Mouse (Mus musculus) intestine, embryonic 14.5 days (tissue): ENCODE data around the gene Stim1. TPM values are rescaled to one million over a fixed set of nuclear protein-coding genes. Genes with fewer than 3 reads are reported as not detected.
"Not testable (repeated sequence)": the region's sequence is repeated elsewhere in the genome, so short reads cannot be mapped to it uniquely, and the experiment has no call there.

Experiments
- ATAC-seq: fragments of 200-750 bp; cut with Nextera tagmentation; replicated peaks from 2 replicates; pipeline ENCODE4 v1.8.0; 2017; ENCODE audit warnings: low read depth, moderate number of reproducible peaks, moderate TSS enrichment, moderate library complexity; ENCODE audit not compliant: low FRiP score, low TSS enrichment
- DNase-seq: peaks from one replicate; pipeline ENCODE4 v3.0.0-alpha.2; 2018; ENCODE audit warnings: low spot score
- H3K27ac ChIP-seq: fragments of 300-500 bp; sonication (generic); 2 replicates; pipeline ENCODE4 v1.5.1; 2014; ENCODE audit warnings: low read depth, mild to moderate bottlenecking, control low read depth
- H3K27me3 ChIP-seq: fragments of 300-500 bp; sonication (generic); replicated peaks from 2 replicates; pipeline ENCODE4 v1.6.1; 2014; ENCODE audit warnings: low read length, control low read depth; ENCODE audit not compliant: control insufficient read depth, insufficient read depth
- H3K36me3 ChIP-seq: fragments of 300-500 bp; sonication (generic); 2 replicates; pipeline ENCODE4 v1.6.1; 2014; ENCODE audit warnings: low read length, control low read depth; ENCODE audit not compliant: control insufficient read depth, insufficient read depth
- H3K4me1 ChIP-seq: fragments of 300-500 bp; sonication (generic); replicated peaks from 2 replicates; pipeline ENCODE4 v1.6.1; 2014; ENCODE audit warnings: low read length, control low read depth, mixed read lengths; ENCODE audit not compliant: control insufficient read depth, insufficient read depth
- H3K4me2 ChIP-seq: fragments of 300-500 bp; sonication (generic); 2 replicates; pipeline ENCODE4 v1.6.1; 2014; ENCODE audit warnings: low read length
- H3K4me3 ChIP-seq: fragments of 300-500 bp; sonication (generic); 2 replicates; pipeline ENCODE4 v1.5.1; 2014; ENCODE audit warnings: low read depth, low read length, control low read depth, mixed read lengths
- H3K9ac ChIP-seq: fragments of 300-500 bp; sonication (generic); 2 replicates; pipeline ENCODE4 v1.6.1; 2014; ENCODE audit warnings: mild to moderate bottlenecking, low read length
- H3K9me3 ChIP-seq: fragments of 300-500 bp; sonication (generic); 2 replicates; pipeline ENCODE4 v1.6.1; 2016; ENCODE audit warnings: low read length, control low read depth; ENCODE audit not compliant: control insufficient read depth
- WGBS: fragments of 180-500 bp; shearing (Covaris S2); extraction: QIAGEN DNeasy Blood & Tissue Kit; methylation state at CpG from one replicate; pipeline ENCODE4 v1.1.7; 2014; 5-methylcytosine and 5-hydroxymethylcytosine counted together
- polyA plus RNA-seq: library from polyadenylated mRNA; unstranded; fragments of >200 nt; fragmentation: Nextera tagmentation; extraction: Ambion mirVana; gene quantifications from 2 replicates; pipeline ENCODE4 v1.2.1, GENCODE M21; 2014

Stim1 gene
- polyA plus RNA-seq, 1 experiment from 2014 or later: 23.6 TPM

GRCm38 (mm10) chr7:102476601-102477000 lies 209.0 kb downstream of the Stim1 start:
- Histone ChIP-seq H3K36me3 (no peaks in the 10 kb centered on the region), H3K27ac (no peak overlapping the region), H3K27me3 (no peaks in the 10 kb centered on the region), H3K4me2 (no peak overlapping the region), H3K9me3 (no peaks in the 10 kb centered on the region), H3K4me3 (no peak overlapping the region), H3K9ac (no peak overlapping the region), H3K4me1 (no peaks in the 10 kb centered on the region)
- no peak for DNase-seq
- ATAC-seq: no peak
- 96% methylated on average over 5 of the region's 5 CpGs for WGBS

GRCm38 (mm10) chr7:102477377-102477776 lies 209.8 kb downstream of the Stim1 start:
- DNase-seq (no peak), ATAC-seq (no peak)
- Histone ChIP-seq H3K4me1 (no peaks in the 10 kb centered on the region), H3K9me3 (no peaks in the 10 kb centered on the region), H3K4me3 (no peak overlapping the region), H3K4me2 (no peak overlapping the region), H3K36me3 (no peaks in the 10 kb centered on the region), H3K9ac (no peak overlapping the region), H3K27me3 (no peaks in the 10 kb centered on the region), H3K27ac (no peak overlapping the region)
- WGBS: 84% methylated on average over 11 of the region's 11 CpGs

- ATAC-seq (no peak), DNase-seq (no peak)
- no peaks in the 10 kb centered on the region for H3K4me1 ChIP-seq
- H3K4me3 ChIP-seq: no peak overlapping the region
- no peak overlapping the region for H3K9ac ChIP-seq
- no peak overlapping the region for H3K4me2 ChIP-seq
- H3K27me3 ChIP-seq: no peaks in the 10 kb centered on the region
- H3K9me3 ChIP-seq: no peaks in the 10 kb centered on the region
- H3K36me3 ChIP-seq: no peaks in the 10 kb centered on the region
- WGBS: 92% methylated on average over 4 of the region's 4 CpGs
- H3K27ac ChIP-seq: no peak overlapping the region
These were observed 210.8 kb downstream of the Stim1 start for GRCm38 (mm10) chr7:102478425-102478824.

GRCm38 (mm10) chr7:102478926-102479325 lies 211.3 kb downstream of the Stim1 start:
- no peak for ATAC-seq
- H3K27ac ChIP-seq: no peak overlapping the region
- no peaks in the 10 kb centered on the region for H3K4me1 ChIP-seq
- no peaks in the 10 kb centered on the region for H3K36me3 ChIP-seq
- H3K9me3 ChIP-seq: no peaks in the 10 kb centered on the region
- WGBS: 64% methylated on average over 3 of the region's 3 CpGs
- H3K27me3 ChIP-seq: no peaks in the 10 kb centered on the region
- H3K9ac ChIP-seq: no peak overlapping the region
- H3K4me2 ChIP-seq: no peak overlapping the region
- H3K4me3 ChIP-seq: no peak overlapping the region
- no peak for DNase-seq

GRCm38 (mm10) chr7:102479368-102480078 lies 211.9 kb downstream of the Stim1 start:
- Histone ChIP-seq H3K36me3 (no peaks in the 10 kb centered on the region), H3K4me1 (no peaks in the 10 kb centered on the region), H3K4me2 (no peak overlapping the region), H3K9ac (no peak overlapping the region), H3K27me3 (no peaks in the 10 kb centered on the region), H3K27ac (no peak overlapping the region), H3K9me3 (no peaks in the 10 kb centered on the region), H3K4me3 (no peak overlapping the region)
- DNase-seq (no peak), ATAC-seq (no peak)
- WGBS: 64% methylated on average over 5 of the region's 5 CpGs

GRCm38 (mm10) chr7:102480821-102481220 lies 213.2 kb downstream of the Stim1 start:
- Histone ChIP-seq H3K27me3 (no peaks in the 10 kb centered on the region), H3K27ac (no peak overlapping the region), H3K4me1 (no peaks in the 10 kb centered on the region), H3K9ac (no peak overlapping the region), H3K4me2 (no peak overlapping the region), H3K4me3 (no peak overlapping the region), H3K9me3 (no peaks in the 10 kb centered on the region), H3K36me3 (no peaks in the 10 kb centered on the region)
- WGBS: 60% methylated on average over 4 of the region's 4 CpGs
- ATAC-seq: no peak
- DNase-seq: no peak

- Histone ChIP-seq H3K27ac (no peak within 1 kb of the TSS), H3K36me3 (no peaks in the 10 kb centered on the region), H3K27me3 (no peaks in the 10 kb centered on the region), H3K9me3 (no peaks in the 10 kb centered on the region), H3K4me1 (no peaks in the 10 kb centered on the region), H3K4me3 (no peak within 1 kb of the TSS), H3K4me2 (no peak within 1 kb of the TSS), H3K9ac (no peak within 1 kb of the TSS)
- WGBS: 92% methylated on average over 4 of the region's 4 CpGs
- ATAC-seq (no peak), DNase-seq (no peak)
These were observed 214.0 kb downstream of the Stim1 start, which contains the start of gene Olfr543 for GRCm38 (mm10) chr7:102481579-102481978. Gene Olfr543 (minus strand): TSS chr7:102481679.

- no peaks in the 10 kb centered on the region for H3K4me1 ChIP-seq
- no peak for ATAC-seq
- no peak for DNase-seq
These were observed 216.1 kb downstream of the Stim1 start for GRCm38 (mm10) chr7:102483665-102484064.

GRCm38 (mm10) chr7:102484766-102485165 lies 217.2 kb downstream of the Stim1 start:
- 62% methylated on average over 8 of the region's 8 CpGs for WGBS
- H3K4me3 ChIP-seq, H3K4me1 ChIP-seq, ATAC-seq, H3K27ac ChIP-seq, H3K27me3 ChIP-seq, H3K36me3 ChIP-seq, H3K9me3 ChIP-seq, H3K9ac ChIP-seq, H3K4me2 ChIP-seq, DNase-seq: not testable (repeated sequence)

More at GRCm38 (mm10) chr7:102483665-102484064, 216.1 kb downstream of the Stim1 start:
- no peaks in the 10 kb centered on the region for H3K36me3 ChIP-seq
- H3K9ac ChIP-seq: no peak overlapping the region
- no peak overlapping the region for H3K4me3 ChIP-seq
- H3K4me2 ChIP-seq: no peak overlapping the region
- WGBS: 72% methylated on average over 2 of the region's 2 CpGs
- H3K27me3 ChIP-seq: no peaks in the 10 kb centered on the region
- no peak overlapping the region for H3K27ac ChIP-seq
- no peaks in the 10 kb centered on the region for H3K9me3 ChIP-seq
